Mouse (Mus musculus) liver, embryonic 14.5 days (tissue): ENCODE results near the gene 4933407L21Rik. TPM values are rescaled to one million over a fixed set of nuclear protein-coding genes. Genes with fewer than 3 reads are reported as not detected.

Source experiments
- ATAC-seq: fragments of 200-750 bp; cut with Nextera tagmentation; 2 replicates; pipeline ENCODE4 v1.8.0; 2017; ENCODE audit warnings: moderate number of reproducible peaks, mild to moderate bottlenecking, moderate library complexity; ENCODE audit not compliant: insufficient read depth
- DNase-seq, 3 experiments: peaks; one replicate each; pipeline ENCODE4 v3.0.0-alpha.2; 2012 to 2013; ENCODE audit warnings: low read depth in 3 of 3, low spot score in 3 of 3
- H3K27ac ChIP-seq: fragments of 300-500 bp; sonication (generic); 2 replicates; pipeline ENCODE4 v1.5.1; 2014; ENCODE audit warnings: moderate library complexity, mild to moderate bottlenecking, control low read depth, inconsistent platforms
- H3K27me3 ChIP-seq: fragments of 300-500 bp; sonication (generic); 2 replicates; pipeline ENCODE4 v1.6.1; 2014; ENCODE audit warnings: mild to moderate bottlenecking, low read length, moderate library complexity; ENCODE audit not compliant: control insufficient read depth, insufficient read depth
- H3K36me3 ChIP-seq: fragments of 300-500 bp; sonication (generic); replicated peaks from 2 replicates; pipeline ENCODE4 v1.6.1; 2014; ENCODE audit warnings: low read depth; ENCODE audit not compliant: control insufficient read depth, insufficient read depth
- H3K4me1 ChIP-seq, 2 experiments: fragments of 200-500 bp in 1 of 2; fragments of 300-500 bp in 1 of 2; sonication (generic) in 1 of 2; replicated peaks; 2 replicates each; pipeline ENCODE4 v1.6.1; 2012 to 2014; ENCODE audit warnings: antibody characterized with exemption in 1 of 2, inconsistent platforms in 1 of 2, low read length in 1 of 2; ENCODE audit not compliant: control insufficient read depth in 2 of 2, insufficient read depth in 2 of 2
- H3K4me2 ChIP-seq: fragments of 300-500 bp; sonication (generic); 2 replicates; pipeline ENCODE4 v1.6.1; 2014; ENCODE audit warnings: low read depth, mild to moderate bottlenecking, control low read depth, moderate library complexity
- H3K4me3 ChIP-seq, 2 experiments: fragments of 200-500 bp in 1 of 2; fragments of 300-500 bp in 1 of 2; sonication (generic) in 1 of 2; 2 replicates each; pipeline ENCODE4 v1.5.1; 2012 to 2014; ENCODE audit warnings: low read depth in 2 of 2, low read length in 2 of 2, mild to moderate bottlenecking in 2 of 2, control low read depth in 1 of 2, inconsistent platforms in 1 of 2, moderate library complexity in 1 of 2; ENCODE audit not compliant: insufficient read depth in 1 of 2
- H3K9ac ChIP-seq: fragments of 300-500 bp; sonication (generic); replicated peaks from 2 replicates; pipeline ENCODE4 v1.6.1; 2014; ENCODE audit warnings: mild to moderate bottlenecking, control low read depth, moderate library complexity
- H3K9me3 ChIP-seq: fragments of 300-500 bp; sonication (generic); 2 replicates; pipeline ENCODE4 v1.6.1; 2016; ENCODE audit warnings: low read length, mixed read lengths; ENCODE audit not compliant: control insufficient read depth
- CTCF ChIP-seq: IDR thresholded peaks from 2 replicates; pipeline ENCODE4 v1.5.1; 2016; ENCODE audit warnings: antibody characterized with exemption, low read depth, control low read depth
- EP300 ChIP-seq: IDR thresholded peaks from 2 replicates; pipeline ENCODE4 v1.6.1; 2016; ENCODE audit warnings: antibody characterized with exemption, low read depth
- WGBS: fragments of 180-500 bp; shearing (Covaris S2); extraction: QIAGEN DNeasy Blood & Tissue Kit; methylation state at CpG from one replicate; pipeline ENCODE4 v1.1.7; 2014; ENCODE audit not compliant: insufficient replicate concordance; 5-methylcytosine and 5-hydroxymethylcytosine counted together
- polyA plus RNA-seq, 2 experiments: library from polyadenylated mRNA; depleted of rRNA in 1 of 2; stranded (reverse) in 1 of 2; unstranded in 1 of 2; fragments of >200 nt; fragmentation: Nextera tagmentation in 1 of 2; extraction: Ambion mirVana in 1 of 2; gene quantifications; 2 replicates each; pipeline versions ENCODE4 v1.2.1 to v1.2.3; 2012 to 2014

Gene 4933407L21Rik
- polyA plus RNA-seq, 2 experiments: 0.08 TPM; not detected in 1

GRCm38 (mm10) chr1:85969519-85969918 lies 41.2 kb downstream of the 4933407L21Rik start:
- H3K9ac ChIP-seq: no peak overlapping the region; the same call in 1 of the 2 replicates
- no peaks in the 10 kb centered on the region for H3K9me3 ChIP-seq
- no peaks in the 10 kb centered on the region for H3K4me1 ChIP-seq
- no peak overlapping the region for H3K4me3 ChIP-seq
- H3K36me3 ChIP-seq: no peaks in the 10 kb centered on the region
- no peak overlapping the region for H3K4me2 ChIP-seq
- ATAC-seq (no peak), DNase-seq (no peak)
- H3K27me3 ChIP-seq: no peaks in the 10 kb centered on the region
- no peak overlapping the region for H3K27ac ChIP-seq
- no peak for TF ChIP-seq CTCF
- TF ChIP-seq EP300: no peak
- WGBS: 74% methylated on average over 1 of the region's 1 CpGs

GRCm38 (mm10) chr1:85971070-85971469 lies 42.8 kb downstream of the 4933407L21Rik start:
- ATAC-seq (no peak), DNase-seq (no peak)
- H3K27me3 ChIP-seq: no peaks in the 10 kb centered on the region
- no peak overlapping the region for H3K27ac ChIP-seq
- H3K4me3 ChIP-seq: no peak overlapping the region
- no peak overlapping the region for H3K4me2 ChIP-seq
- H3K9ac ChIP-seq: no peak overlapping the region
- no peaks in the 10 kb centered on the region for H3K9me3 ChIP-seq
- TF ChIP-seq EP300 (no peak), CTCF (no peak)
- H3K4me1 ChIP-seq: no peaks in the 10 kb centered on the region
- no peaks in the 10 kb centered on the region for H3K36me3 ChIP-seq
- 63% methylated on average over 3 of the region's 3 CpGs for WGBS

- no peak overlapping the region for H3K4me3 ChIP-seq
- no peaks in the 10 kb centered on the region for H3K36me3 ChIP-seq
- H3K9ac ChIP-seq: no peak overlapping the region
- ATAC-seq (no peak), DNase-seq (no peak)
- 52% methylated on average over 3 of the region's 3 CpGs for WGBS
- H3K4me2 ChIP-seq: no peak overlapping the region
- TF ChIP-seq CTCF: no peak
- no peak for TF ChIP-seq EP300
- no peaks in the 10 kb centered on the region for H3K27me3 ChIP-seq
- no peaks in the 10 kb centered on the region for H3K9me3 ChIP-seq
- H3K27ac ChIP-seq: no peak overlapping the region
- H3K4me1 ChIP-seq: no peaks in the 10 kb centered on the region
Observed at GRCm38 (mm10) chr1:85972341-85972740, 44.1 kb downstream of the 4933407L21Rik start.

GRCm38 (mm10) chr1:85973468-85973877 lies 45.2 kb downstream of the 4933407L21Rik start:
- TF ChIP-seq CTCF (no peak), EP300 (no peak)
- H3K4me2 ChIP-seq: no peak overlapping the region
- H3K27ac ChIP-seq: no peak overlapping the region
- no peaks in the 10 kb centered on the region for H3K4me1 ChIP-seq
- no peaks in the 10 kb centered on the region for H3K9me3 ChIP-seq
- H3K36me3 ChIP-seq: no peaks in the 10 kb centered on the region
- no peaks in the 10 kb centered on the region for H3K27me3 ChIP-seq
- no peak for ATAC-seq
- 58% methylated on average over 2 of the region's 2 CpGs for WGBS
- DNase-seq: no peak
- no peak overlapping the region for H3K4me3 ChIP-seq
- H3K9ac ChIP-seq: no peak overlapping the region

- WGBS: 13% methylated on average over 3 of the region's 3 CpGs
- Histone ChIP-seq H3K27me3 (no peaks in the 10 kb centered on the region), H3K36me3 (no peaks in the 10 kb centered on the region), H3K4me1 (no peaks in the 10 kb centered on the region; a peak in 1 of 4 replicates), H3K27ac (no peak overlapping the region), H3K9ac (no peak overlapping the region), H3K4me3 (no peak overlapping the region), H3K9me3 (no peaks in the 10 kb centered on the region), H3K4me2 (no peak overlapping the region)
- DNase-seq (no peak), ATAC-seq (no peak)
- TF ChIP-seq EP300 (no peak), CTCF (no peak)
Observed at GRCm38 (mm10) chr1:85977709-85978108, 49.4 kb downstream of the 4933407L21Rik start.
